Mouse (Mus musculus) embryonic facial prominence, embryonic 11.5 days (tissue): ENCODE measurements at regions not wholly inside any gene's neighbourhood (a gene's known extent, or its start where the extent isn't known, plus 50 kb on each side); places are given as distances from the start of the nearest gene placed in this dataset.

Experiments
- ATAC-seq: fragments of 200-750 bp; cut with Nextera tagmentation; replicated peaks from 2 replicates; pipeline ENCODE4 v1.8.0; 2017; ENCODE audit warnings: low read depth; ENCODE audit not compliant: insufficient number of reproducible peaks, low FRiP score, low TSS enrichment
- DNase-seq: peaks from one replicate; pipeline ENCODE4 v3.0.0-alpha.2; 2015; ENCODE audit warnings: low spot score
- H3K27ac ChIP-seq: fragments of 300-500 bp; sonication (generic); replicated peaks from 2 replicates; pipeline ENCODE4 v1.5.1; 2014; ENCODE audit warnings: mild to moderate bottlenecking, low read depth, low read length, control low read depth
- H3K27me3 ChIP-seq: fragments of 300-500 bp; sonication (generic); 2 replicates; pipeline ENCODE4 v1.6.1; 2014; ENCODE audit warnings: mild to moderate bottlenecking, low read length, moderate library complexity, mixed read lengths; ENCODE audit not compliant: control insufficient read depth, insufficient read depth
- H3K36me3 ChIP-seq: fragments of 300-500 bp; sonication (generic); replicated peaks from 2 replicates; pipeline ENCODE4 v1.6.1; 2014; ENCODE audit warnings: low read depth, mild to moderate bottlenecking, low read length, moderate library complexity, mixed read lengths; ENCODE audit not compliant: control insufficient read depth, insufficient read depth
- H3K4me1 ChIP-seq: fragments of 300-500 bp; sonication (generic); 2 replicates; pipeline ENCODE4 v1.6.1; 2014; ENCODE audit warnings: low read length, mixed read lengths; ENCODE audit not compliant: control insufficient read depth, insufficient read depth
- H3K4me2 ChIP-seq: fragments of 300-500 bp; sonication (generic); 2 replicates; pipeline ENCODE4 v1.6.1; 2014; ENCODE audit warnings: low read depth, mild to moderate bottlenecking, control low read depth, low read length, moderate library complexity
- H3K4me3 ChIP-seq: fragments of 300-500 bp; sonication (generic); 2 replicates; pipeline ENCODE4 v1.5.1; 2014; ENCODE audit warnings: low read depth, low read length, control low read depth
- H3K9ac ChIP-seq: fragments of 300-500 bp; sonication (generic); replicated peaks from 2 replicates; pipeline ENCODE4 v1.6.1; 2014; ENCODE audit warnings: mild to moderate bottlenecking, control low read depth, low read length
- H3K9me3 ChIP-seq: fragments of 300-500 bp; sonication (generic); replicated peaks from 2 replicates; pipeline ENCODE4 v1.6.1; 2016; ENCODE audit warnings: mild to moderate bottlenecking, low read length, inconsistent platforms, mixed read lengths; ENCODE audit not compliant: control insufficient read depth
- WGBS: fragments of 180-500 bp; shearing (Covaris S2); extraction: QIAGEN DNeasy Blood & Tissue Kit; methylation state at CpG from one replicate; pipeline ENCODE4 v1.1.7; 2014; 5-methylcytosine and 5-hydroxymethylcytosine counted together

- Histone ChIP-seq H3K9me3 (no peaks in the 10 kb centered on the region), H3K27me3 (no peaks in the 10 kb centered on the region), H3K27ac (no peak overlapping the region), H3K9ac (no peak overlapping the region), H3K4me1 (no peaks in the 10 kb centered on the region), H3K4me2 (no peak overlapping the region), H3K36me3 (no peaks in the 10 kb centered on the region), H3K4me3 (no peak overlapping the region)
- WGBS = 74% methylated on average over 11 of the region's 11 CpGs
- ATAC-seq (no peak), DNase-seq (no peak)
Measured at GRCm38 (mm10) chr3:35104884-35105283, 454.7 kb downstream of the Sox2 start.

- H3K27me3 ChIP-seq = no peaks in the 10 kb centered on the region
- DNase-seq (no peak), ATAC-seq (no peak)
- no peaks in the 10 kb centered on the region for H3K4me1 ChIP-seq
- H3K27ac ChIP-seq = no peak overlapping the region
- no peaks in the 10 kb centered on the region for H3K36me3 ChIP-seq
- H3K4me3 ChIP-seq = no peak overlapping the region
- 81% methylated on average over 7 of the region's 7 CpGs for WGBS
- H3K4me2 ChIP-seq = no peak overlapping the region
- H3K9ac ChIP-seq = no peak overlapping the region
- H3K9me3 ChIP-seq = no peaks in the 10 kb centered on the region
Measured at GRCm38 (mm10) chr3:35106097-35106496, 455.9 kb downstream of the Sox2 start.

- Histone ChIP-seq H3K36me3 (no peaks in the 10 kb centered on the region), H3K9ac (no peak overlapping the region), H3K9me3 (no peaks in the 10 kb centered on the region), H3K4me2 (no peak overlapping the region), H3K4me1 (no peaks in the 10 kb centered on the region), H3K27me3 (no peaks in the 10 kb centered on the region), H3K27ac (no peak overlapping the region), H3K4me3 (no peak overlapping the region)
- no peak for ATAC-seq
- 77% methylated on average over 3 of the region's 3 CpGs for WGBS
- no peak for DNase-seq
Measured at GRCm38 (mm10) chr3:35133477-35133876, 483.3 kb downstream of the Sox2 start.

GRCm38 (mm10) chr3:35141500-35142220 lies 491.5 kb downstream of the Sox2 start:
- 80% methylated on average over 11 of the region's 11 CpGs for WGBS
- H3K36me3 ChIP-seq = no peaks in the 10 kb centered on the region

GRCm38 (mm10) chr3:35142683-35143082 lies 492.5 kb downstream of the Sox2 start:
- no peak for DNase-seq
- Histone ChIP-seq H3K27ac (no peak overlapping the region), H3K9me3 (no peaks in the 10 kb centered on the region), H3K27me3 (no peaks in the 10 kb centered on the region), H3K4me1 (no peaks in the 10 kb centered on the region), H3K4me3 (no peak overlapping the region), H3K36me3 (no peaks in the 10 kb centered on the region), H3K9ac (no peak overlapping the region), H3K4me2 (no peak overlapping the region)
- no peak for ATAC-seq
- 52% methylated on average over 2 of the region's 2 CpGs for WGBS

More at GRCm38 (mm10) chr3:35141500-35142220, 491.5 kb downstream of the Sox2 start:
- ATAC-seq (no peak), DNase-seq (no peak)
- Histone ChIP-seq H3K4me2 (no peak overlapping the region), H3K27ac (no peak overlapping the region), H3K27me3 (no peaks in the 10 kb centered on the region), H3K4me3 (no peak overlapping the region), H3K9me3 (no peaks in the 10 kb centered on the region), H3K4me1 (no peaks in the 10 kb centered on the region), H3K9ac (no peak overlapping the region)

- WGBS = 91% methylated on average over 2 of the region's 2 CpGs
- ATAC-seq = no peak
- no peak overlapping the region for H3K4me2 ChIP-seq
Measured at GRCm38 (mm10) chr3:35145569-35145968, 495.4 kb downstream of the Sox2 start.

GRCm38 (mm10) chr3:35146681-35147080 lies 496.5 kb downstream of the Sox2 start:
- Histone ChIP-seq H3K9ac (no peak overlapping the region), H3K9me3 (no peaks in the 10 kb centered on the region), H3K27me3 (no peaks in the 10 kb centered on the region), H3K27ac (no peak overlapping the region), H3K4me1 (no peaks in the 10 kb centered on the region), H3K4me2 (no peak overlapping the region), H3K4me3 (no peak overlapping the region), H3K36me3 (no peaks in the 10 kb centered on the region)
- DNase-seq = no peak
- ATAC-seq = no peak
- 80% methylated on average over 5 of the region's 5 CpGs for WGBS

More at GRCm38 (mm10) chr3:35145569-35145968, 495.4 kb downstream of the Sox2 start:
- DNase-seq = no peak
- H3K4me3 ChIP-seq = no peak overlapping the region
- H3K9me3 ChIP-seq = no peaks in the 10 kb centered on the region
- no peaks in the 10 kb centered on the region for H3K27me3 ChIP-seq
- no peak overlapping the region for H3K9ac ChIP-seq
- no peak overlapping the region for H3K27ac ChIP-seq
- no peaks in the 10 kb centered on the region for H3K36me3 ChIP-seq
- no peaks in the 10 kb centered on the region for H3K4me1 ChIP-seq

GRCm38 (mm10) chr3:35149251-35149691 lies 499.1 kb downstream of the Sox2 start:
- WGBS = 66% methylated on average over 12 of the region's 12 CpGs
- no peaks in the 10 kb centered on the region for H3K9me3 ChIP-seq
- no peak overlapping the region for H3K4me3 ChIP-seq
- H3K9ac ChIP-seq = no peak overlapping the region
- ATAC-seq (no peak), DNase-seq (no peak)
- H3K27me3 ChIP-seq = no peaks in the 10 kb centered on the region
- no peaks in the 10 kb centered on the region for H3K4me1 ChIP-seq
- no peak overlapping the region for H3K4me2 ChIP-seq
- no peak overlapping the region for H3K27ac ChIP-seq
- H3K36me3 ChIP-seq = no peaks in the 10 kb centered on the region
